19 mouse cellular contexts compared by ENCODE assay signal in the genomic region with DNA sequence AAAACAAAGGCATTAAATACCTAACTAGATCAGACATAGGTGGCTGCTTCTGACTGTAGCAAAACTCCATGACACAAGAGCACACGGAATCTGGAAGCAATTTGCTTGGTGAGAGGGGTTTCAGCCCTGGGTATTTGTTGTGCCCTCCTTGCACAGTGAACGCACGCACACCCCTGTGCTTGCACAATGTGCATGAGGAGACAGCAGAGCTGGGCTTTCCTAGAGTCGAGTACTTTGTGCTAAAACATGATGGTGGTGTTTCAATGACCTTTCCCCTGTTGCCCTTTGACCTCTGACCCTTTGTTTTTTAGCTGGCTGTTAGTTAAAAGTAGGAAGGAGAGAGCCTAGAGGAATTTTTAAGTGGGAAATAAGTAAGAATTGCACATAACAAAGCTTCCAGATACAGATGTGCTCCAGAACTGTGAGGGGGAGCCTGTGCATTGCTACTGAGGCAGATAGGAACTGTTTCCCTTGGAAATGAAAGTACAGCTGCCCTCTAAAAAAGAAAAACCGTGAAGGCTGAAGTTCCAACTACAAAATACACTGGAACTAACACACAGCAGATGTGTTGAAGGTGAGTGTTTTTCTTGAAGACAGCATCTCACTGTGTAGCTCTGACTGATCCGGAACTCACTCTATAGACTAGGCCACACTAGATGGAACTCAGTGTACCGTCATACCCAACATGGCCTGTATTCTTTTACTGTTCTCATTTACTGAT.
A peak's percentile ranks its signal among the peaks of the same experiment; 100 is the strongest.
DNase-seq lines count a peak whose midpoint lies in the region; ATAC-seq lines count a peak whose summit lies in the region.
"Had no signal": no experiment of that assay in that cellular context is flagged by ENCODE, and none has a peak within 500 bp of the region (broad histone marks: within the 10 kb centered on the region; RNA-seq: fewer than 3 reads in every experiment).

No protein-coding gene starts in this region.

- H3K9me3 ChIP-seq in hindbrain, embryonic 10.5 days: no peaks in the 10 kb centered on the region
- no peaks in the 10 kb centered on the region for H3K9me3 ChIP-seq in hindbrain, embryonic 11.5 days (ENCODE audit: control insufficient read depth, low read length)
- no peaks in the 10 kb centered on the region for H3K9me3 ChIP-seq in midbrain, embryonic 11.5 days (ENCODE audit: control insufficient read depth, low read length)
- H3K9me3 ChIP-seq in midbrain, embryonic 15.5 days: no peaks in the 10 kb centered on the region
- H3K9me3 ChIP-seq: heart, embryonic 10.5 days; liver, embryonic 15.5 days; midbrain, embryonic 10.5 days had no signal

- H3K36me3 ChIP-seq in hindbrain, embryonic 10.5 days: 0 out of 2 replicates have a peak, but pooled peaks cover 3% of the 10 kb centered on the region
- no peaks in the 10 kb centered on the region for H3K36me3 ChIP-seq in hindbrain, embryonic 11.5 days (ENCODE audit: control insufficient read depth, insufficient read depth, low read length)
- H3K36me3 ChIP-seq in midbrain, embryonic 11.5 days (ENCODE audit: control insufficient read depth, insufficient read depth, low read length): no peaks in the 10 kb centered on the region
- no peaks in the 10 kb centered on the region for H3K36me3 ChIP-seq in midbrain, embryonic 15.5 days (replicated peaks)
- H3K36me3 ChIP-seq: heart, embryonic 10.5 days; liver, embryonic 15.5 days; midbrain, embryonic 10.5 days had no signal

- WGBS in hindbrain, embryonic 10.5 days: 53% methylated on average over 7 of the region's 7 CpGs
- WGBS in hindbrain, embryonic 11.5 days: 57% methylated on average over 7 of the region's 7 CpGs
- WGBS in midbrain, embryonic 11.5 days: 59% methylated on average over 7 of the region's 7 CpGs
- 72% methylated on average over 7 of the region's 7 CpGs for WGBS in midbrain, embryonic 15.5 days

- H3K27ac ChIP-seq in hindbrain, embryonic 10.5 days: 0 out of 2 replicates have a peak overlapping the region, but pooled peaks have one; percentile 12
- no peak overlapping the region for H3K27ac ChIP-seq in hindbrain, embryonic 11.5 days (ENCODE audit: low read depth, low read length)
- no peak overlapping the region for H3K27ac ChIP-seq in midbrain, embryonic 11.5 days (ENCODE audit: low read depth, low read length)
- no peak overlapping the region for H3K27ac ChIP-seq in midbrain, embryonic 15.5 days
- H3K27ac ChIP-seq: liver, embryonic 15.5 days; midbrain, embryonic 10.5 days; stomach, postnatal 0 days had no signal

- H3K4me3 ChIP-seq in hindbrain, embryonic 10.5 days: no peak overlapping the region
- no peak overlapping the region for H3K4me3 ChIP-seq in hindbrain, embryonic 11.5 days (ENCODE audit: low read depth, low read length)
- no peak overlapping the region for H3K4me3 ChIP-seq in midbrain, embryonic 11.5 days (ENCODE audit: low read depth, low read length)
- no peak overlapping the region for H3K4me3 ChIP-seq in midbrain, embryonic 15.5 days
- H3K4me3 ChIP-seq: heart, embryonic 10.5 days; liver, embryonic 15.5 days; midbrain, embryonic 10.5 days; myocyte had no signal

- no peak overlapping the region for H3K4me2 ChIP-seq in hindbrain, embryonic 11.5 days (replicated peaks; ENCODE audit: low read depth, low read length)
- H3K4me2 ChIP-seq in midbrain, embryonic 11.5 days: no peak overlapping the region
- no peak overlapping the region for H3K4me2 ChIP-seq in midbrain, embryonic 15.5 days
- H3K4me2 ChIP-seq: liver, embryonic 15.5 days had no signal

- peak; percentile 33 for DNase-seq in hindbrain, embryonic 10.5 days (ENCODE audit: low spot score)
- no peak for DNase-seq in hindbrain, embryonic 11.5 days (ENCODE audit: low spot score)
- DNase-seq in midbrain, embryonic 11.5 days (ENCODE audit: low spot score, missing footprints): peak; percentile 84
- DNase-seq in forelimb bud, embryonic 11.5 days (ENCODE audit: low read depth, low spot score): peak; percentile 44
- DNase-seq in ovary, postnatal 14 days (ENCODE audit: low spot score): no peak
- DNase-seq in ovary, adult 18-20 months (ENCODE audit: low spot score): no peak
- no peak for DNase-seq in spleen, postnatal 14 days (ENCODE audit: low spot score in 2 of 2)
- DNase-seq: cerebellum, postnatal 36 days; gastrocnemius, postnatal 14 days; lung, postnatal 36 days; thymus, postnatal 14 days had no signal

- H3K9ac ChIP-seq in hindbrain, embryonic 11.5 days (ENCODE audit: low read depth, low read length): no peak overlapping the region
- no peak overlapping the region for H3K9ac ChIP-seq in midbrain, embryonic 11.5 days (ENCODE audit: low read length)
- no peak overlapping the region for H3K9ac ChIP-seq in midbrain, embryonic 15.5 days
- H3K9ac ChIP-seq: liver, embryonic 15.5 days had no signal

- ATAC-seq in hindbrain, embryonic 11.5 days (ENCODE audit: low FRiP score): no peak
- no peak for ATAC-seq in midbrain, embryonic 11.5 days (ENCODE audit: low FRiP score)
- ATAC-seq in midbrain, embryonic 15.5 days (replicated peaks): no peak
- ATAC-seq: inflammation-experienced regulatory T-cells, adult 6 months; Patski had no signal

- H3K4me1 ChIP-seq in hindbrain, embryonic 10.5 days (replicated peaks): peaks cover 50% of the 10 kb centered on the region
- H3K4me1 ChIP-seq in hindbrain, embryonic 11.5 days (replicated peaks; ENCODE audit: control insufficient read depth, insufficient read depth, low read length): peaks cover 2% of the 10 kb centered on the region; the same call in 1 of the 2 replicates
- peaks cover 9% of the 10 kb centered on the region for H3K4me1 ChIP-seq in midbrain, embryonic 11.5 days (ENCODE audit: control insufficient read depth, insufficient read depth, low read length)
- H3K4me1 ChIP-seq in midbrain, embryonic 15.5 days: peaks cover 5% of the 10 kb centered on the region; the same call in 1 of the 2 replicates
- H3K4me1 ChIP-seq: liver, embryonic 15.5 days had no signal

- no peaks in the 10 kb centered on the region for H3K27me3 ChIP-seq in hindbrain, embryonic 10.5 days (ENCODE audit: insufficient read depth, poor library complexity, severe bottlenecking)
- no peaks in the 10 kb centered on the region for H3K27me3 ChIP-seq in hindbrain, embryonic 11.5 days (ENCODE audit: control insufficient read depth, insufficient read depth, low read length)
- no peaks in the 10 kb centered on the region for H3K27me3 ChIP-seq in midbrain, embryonic 11.5 days (ENCODE audit: control insufficient read depth, insufficient read depth, low read length)
- H3K27me3 ChIP-seq in midbrain, embryonic 15.5 days (replicated peaks): no peaks in the 10 kb centered on the region
- H3K27me3 ChIP-seq: liver, embryonic 15.5 days; Patski had no signal

Comparison
In these comparisons a context has a peak if more than half of its experiments do, and no peak if none do; other contexts are left out.
1. DNase-seq: peak in hindbrain, embryonic 10.5 days (single experiment), midbrain, embryonic 11.5 days (single experiment) and forelimb bud, embryonic 11.5 days (single experiment); none in hindbrain, embryonic 11.5 days (single experiment), ovary, postnatal 14 days (single experiment), ovary, adult 18-20 months (single experiment) and spleen, postnatal 14 days (0 of 2).